Mouse (Mus musculus) limb, embryonic 10.5 days (tissue): Measurements from ENCODE around the gene Adgrf4. TPM values are rescaled to one million over a fixed set of nuclear protein-coding genes. Genes with fewer than 3 reads are reported as not detected.

Source experiments
- DNase-seq: peaks from one replicate; pipeline ENCODE4 v3.0.0-alpha.2; 2017; ENCODE audit warnings: low spot score
- H3K27ac ChIP-seq: fragments of 300-500 bp; sonication (generic); 2 replicates; pipeline ENCODE4 v1.5.1; 2016; ENCODE audit warnings: mild to moderate bottlenecking
- H3K27me3 ChIP-seq: fragments of 300-500 bp; sonication (generic); 2 replicates; pipeline ENCODE4 v1.6.1; 2016; ENCODE audit warnings: low read depth, mild to moderate bottlenecking; ENCODE audit not compliant: poor library complexity, severe bottlenecking
- H3K36me3 ChIP-seq: fragments of 300-500 bp; sonication (generic); 2 replicates; pipeline ENCODE4 v1.6.1; 2016; ENCODE audit warnings: mild to moderate bottlenecking, moderate library complexity
- H3K4me1 ChIP-seq: fragments of 300-500 bp; sonication (generic); 2 replicates; pipeline ENCODE4 v1.6.1; 2016
- H3K4me3 ChIP-seq: fragments of 300-500 bp; sonication (generic); 2 replicates; pipeline ENCODE4 v1.5.1; 2016; ENCODE audit warnings: mild to moderate bottlenecking, moderate library complexity
- H3K9me3 ChIP-seq: fragments of 300-500 bp; sonication (generic); replicated peaks from 2 replicates; pipeline ENCODE4 v1.6.1; 2016; ENCODE audit warnings: mild to moderate bottlenecking
- WGBS: fragments of 180-500 bp; shearing (Covaris S2); methylation state at CpG from one replicate; pipeline ENCODE4 v1.1.7; 2016; 5-methylcytosine and 5-hydroxymethylcytosine counted together
- polyA plus RNA-seq: library from polyadenylated mRNA; unstranded; fragments of >200 nt; fragmentation: Nextera tagmentation; extraction: Ambion mirVana; gene quantifications from 2 replicates; pipeline ENCODE4 v1.2.1, GENCODE M21; 2016

Adgrf4 gene
- polyA plus RNA-seq, 1 experiment from 2014 or later = not detected

DNA sequence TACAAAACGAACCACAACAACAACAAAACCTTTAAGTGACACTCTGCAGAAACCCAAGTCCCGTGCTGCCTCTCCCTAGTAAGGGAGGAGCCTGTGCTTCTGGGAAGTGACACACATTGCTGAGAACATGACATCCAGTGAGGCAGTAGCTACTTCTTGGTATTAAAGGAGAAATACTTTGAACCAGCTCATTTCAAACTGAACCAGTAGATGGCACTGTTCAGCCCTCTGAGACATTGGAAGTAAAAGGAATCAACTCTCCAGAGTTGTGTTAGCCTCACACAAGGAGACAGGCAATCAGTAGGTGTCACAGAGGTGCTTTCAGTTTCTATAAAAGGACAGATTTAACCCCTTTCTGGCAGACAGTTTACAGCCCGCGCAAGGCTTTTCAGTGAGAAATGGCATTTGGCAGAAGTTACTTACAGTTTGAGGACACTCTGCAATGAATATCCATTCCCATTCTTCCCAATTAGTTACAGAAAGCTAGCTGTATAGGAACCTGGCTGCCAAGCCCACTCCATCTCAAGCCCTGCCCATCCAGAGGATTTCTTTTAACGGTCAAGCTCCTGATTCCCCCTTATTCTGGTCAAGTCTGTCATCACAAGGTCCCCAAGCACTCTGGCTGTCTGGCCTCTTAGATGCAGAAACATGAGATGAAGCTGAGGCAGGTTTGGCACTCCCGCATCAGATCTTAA lies 78.9 kb downstream of the Adgrf4 start:
- Histone ChIP-seq H3K36me3 (no peaks in the 10 kb centered on the region), H3K4me3 (no peak overlapping the region), H3K9me3 (no peaks in the 10 kb centered on the region), H3K27me3 (no peaks in the 10 kb centered on the region), H3K4me1 (0 out of 2 replicates have a peak, but pooled peaks cover 2% of the 10 kb centered on the region), H3K27ac (no peak overlapping the region)
- peak; percentile 31 for DNase-seq
- 42% methylated on average over 6 of the region's 6 CpGs for WGBS

GRCm38 (mm10) chr17:42611295-42611694 lies 80.8 kb downstream of the Adgrf4 start, which contains the start of gene Opn5:
Gene Opn5, minus strand, starts transcription at chr17:42611395.
- Histone ChIP-seq H3K9me3 (no peaks in the 10 kb centered on the region), H3K27ac (no peak within 1 kb of the TSS), H3K36me3 (no peaks in the 10 kb centered on the region), H3K27me3 (no peaks in the 10 kb centered on the region), H3K4me3 (no peak within 1 kb of the TSS), H3K4me1 (0 out of 2 replicates have a peak, but pooled peaks cover 2% of the 10 kb centered on the region)
- DNase-seq = no peak
- 81% methylated on average over 8 of the region's 8 CpGs for WGBS

DNA sequence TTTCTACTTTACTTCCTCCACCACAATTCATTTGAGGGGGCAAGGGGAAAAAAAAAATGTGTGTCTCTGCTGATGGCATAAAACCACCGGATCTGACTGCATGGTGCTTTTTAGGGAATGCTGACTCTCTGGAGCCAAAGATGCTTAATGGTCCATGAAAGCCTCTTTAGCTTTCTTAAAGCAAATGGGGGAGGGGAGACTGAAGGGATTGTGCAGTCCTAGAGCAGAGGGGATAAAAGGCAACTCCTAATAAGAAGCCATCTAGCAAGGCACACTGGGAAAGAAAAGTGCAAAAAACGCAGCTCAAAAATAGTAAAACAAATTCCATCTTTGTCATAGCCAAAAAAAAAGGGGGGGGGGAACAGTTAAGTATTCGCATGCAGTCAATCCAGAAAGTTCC lies 83.8 kb downstream of the Adgrf4 start:
- H3K27me3 ChIP-seq = no peaks in the 10 kb centered on the region
- no peaks in the 10 kb centered on the region for H3K9me3 ChIP-seq
- H3K27ac ChIP-seq = no peak overlapping the region
- WGBS = 79% methylated on average over 3 of the region's 3 CpGs
- H3K4me1 ChIP-seq = no peaks in the 10 kb centered on the region
- no peak for DNase-seq
- H3K4me3 ChIP-seq = no peak overlapping the region
- no peaks in the 10 kb centered on the region for H3K36me3 ChIP-seq

Other genes starting within 250 kb of the Adgrf4 start
- gene Opn5, start 80.9 kb downstream of the Adgrf4 start, polyA plus RNA-seq = not detected in 2 replicates
- not detected in 2 replicates for gene Adgrf2, start 49.9 kb upstream of the Adgrf4 start, polyA plus RNA-seq
- gene Cd2ap, start 184.4 kb upstream of the Adgrf4 start, polyA plus RNA-seq = 14.9 and 15.9 TPM in 2 replicates